Mouse (Mus musculus): ENCODE data around the gene Ube2t.

Gene Ube2t

DNA sequence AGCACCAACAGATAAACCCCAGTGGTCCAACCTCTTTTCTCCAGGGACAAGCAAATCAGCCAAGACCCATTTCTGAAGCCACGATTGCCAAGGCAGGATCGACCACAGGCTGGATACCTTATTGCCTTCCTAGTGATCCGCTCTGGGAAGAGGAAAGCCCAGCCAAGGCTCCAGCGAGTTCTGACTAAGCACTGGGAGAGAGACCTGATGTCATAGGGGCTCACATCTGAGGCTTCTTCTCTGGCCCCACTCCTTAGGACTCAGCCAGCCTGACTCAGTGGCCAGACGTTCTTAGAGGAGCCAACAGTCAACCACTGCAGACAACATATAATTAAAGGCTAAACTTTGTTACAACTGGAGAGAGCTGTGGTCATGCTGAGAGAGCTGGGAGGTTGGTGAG, 59.6 kb downstream of the Ube2t start:
- in situ Hi-C loops (cut with MboI; ENCODE audit: unreplicated experiment in 2 of 2) = no loop called here

DNA sequence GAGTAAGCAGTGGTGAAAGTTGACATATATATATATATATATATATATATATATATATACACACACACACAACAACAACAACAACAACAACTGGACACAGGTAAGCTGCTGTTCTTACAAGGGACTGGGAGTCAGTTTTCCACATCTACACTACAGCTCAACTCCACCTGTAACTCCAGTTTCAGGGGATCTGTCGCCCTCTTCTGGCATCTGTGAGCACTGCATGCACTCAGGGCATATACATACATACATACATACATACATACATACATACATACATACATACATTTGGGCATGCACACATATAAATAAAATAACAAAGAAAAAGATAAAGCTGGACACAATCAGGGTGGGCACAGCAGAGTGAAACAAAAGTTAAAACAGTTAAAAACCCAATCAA, 61.2 kb downstream of the Ube2t start:
- in situ Hi-C loops (cut with MboI; ENCODE audit: unreplicated experiment in 2 of 2) = no loop called here

Measured in v-Abl transformed pro-B cells (cell line).